Mouse (Mus musculus) large intestine, adult 2 months (tissue): ENCODE measurements around the gene Cpox. TPM values are rescaled to one million over a fixed set of nuclear protein-coding genes. Genes with fewer than 3 reads are reported as not detected.

ENCODE experiments used
- DNase-seq: peaks from one replicate; pipeline ENCODE4 v3.0.0-alpha.2; 2012; ENCODE audit warnings: low read depth, low spot score
- WGBS: fragments of 180-500 bp; shearing (Covaris S2); methylation state at CpG from one replicate; pipeline ENCODE4 v1.1.7; 2018; 5-methylcytosine and 5-hydroxymethylcytosine counted together
- polyA plus RNA-seq: library from polyadenylated mRNA; depleted of rRNA; stranded (reverse); fragments of >200 nt; gene quantifications from 2 replicates; pipeline ENCODE4 v1.2.3, GENCODE M21; 2012

The Cpox gene
- polyA plus RNA-seq, 1 experiment = 11.6 TPM

DNA sequence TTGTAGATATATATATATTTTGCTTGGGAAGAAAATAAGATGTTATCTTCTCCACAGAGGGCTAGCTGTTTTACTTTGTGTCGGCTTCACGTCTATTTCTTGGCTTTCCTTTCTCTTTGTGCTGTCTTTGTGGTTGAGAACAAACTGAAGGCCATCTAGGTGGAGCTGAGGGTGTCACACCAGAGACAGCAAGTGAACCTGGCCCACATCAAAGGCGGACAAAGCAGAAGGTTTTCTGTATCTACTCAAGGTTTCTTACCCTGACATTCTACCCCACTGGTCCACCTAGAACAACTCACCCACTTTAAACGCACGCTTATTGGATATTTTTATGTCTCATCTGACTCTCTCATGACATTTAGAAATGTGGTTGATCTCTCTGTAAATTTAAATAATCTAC lies 24.0 kb downstream of the Cpox start:
- DNase-seq = no peak
- 87% methylated on average over 5 of the region's 5 CpGs for WGBS

DNA sequence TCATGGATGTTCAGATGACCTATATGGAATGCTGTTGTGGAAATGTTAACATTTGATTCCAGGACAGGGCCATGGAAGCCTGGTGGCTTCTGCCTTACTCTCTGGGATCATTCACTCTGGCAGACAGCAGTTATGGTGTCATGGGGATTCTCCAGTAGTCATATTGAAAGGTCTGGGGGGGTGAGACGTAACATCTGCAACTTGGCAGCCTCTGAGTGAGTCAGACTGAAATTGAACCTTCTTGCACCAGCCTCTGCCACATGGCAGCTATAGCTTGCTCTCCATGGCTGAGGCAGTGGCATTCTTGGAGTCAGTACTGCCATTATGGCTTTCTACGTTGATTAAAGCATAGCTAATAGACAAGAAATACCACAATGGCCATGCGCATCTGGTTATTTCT lies 26.7 kb downstream of the Cpox start:
- WGBS = 88% methylated on average over 3 of the region's 3 CpGs
- DNase-seq = no peak

DNA sequence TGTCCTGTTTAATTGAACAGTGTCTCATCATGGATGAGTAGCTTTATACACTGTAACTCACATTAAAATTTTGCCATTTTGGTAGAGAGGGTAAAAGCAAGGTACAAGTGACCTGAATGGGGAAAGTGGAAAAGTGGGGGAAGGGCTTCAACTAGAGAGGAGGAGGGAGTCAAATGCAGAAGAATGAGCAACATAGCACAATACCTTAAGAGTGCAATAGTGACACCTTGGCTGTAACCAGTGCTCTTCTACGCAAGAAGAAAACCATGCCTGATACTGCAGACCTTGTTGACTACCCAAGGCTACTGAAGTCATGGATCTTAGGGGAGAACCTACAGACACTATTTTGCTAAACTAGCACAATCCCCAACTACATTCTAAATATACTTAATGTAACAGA lies 27.2 kb downstream of the Cpox start:
- no peak for DNase-seq
- 100% methylated on average over 1 of the region's 1 CpGs for WGBS

DNA sequence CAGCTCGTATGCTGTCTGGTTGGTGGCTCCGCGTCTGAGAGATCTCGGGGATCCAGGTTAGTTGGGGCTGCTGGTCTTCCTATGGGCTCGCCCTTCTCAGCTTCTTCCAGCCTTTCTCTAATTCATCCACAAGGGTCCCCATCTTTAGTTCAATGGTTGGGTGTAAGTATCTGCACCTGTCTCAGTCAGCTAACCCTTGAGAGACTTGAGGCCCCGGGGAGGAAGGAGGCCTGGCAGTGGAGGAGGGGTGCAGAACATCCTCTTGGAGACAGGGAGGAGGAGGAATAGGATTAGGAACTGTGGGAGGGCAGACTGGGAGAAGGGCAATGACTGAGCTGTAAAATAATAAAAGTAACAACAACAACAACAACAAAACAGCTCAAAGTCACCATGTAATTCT lies 30.1 kb downstream of the Cpox start:
- 77% methylated on average over 6 of the region's 6 CpGs for WGBS
- DNase-seq = no peak

GRCm38 (mm10) chr16:58700816-58701424 lies 30.8 kb downstream of the Cpox start:
- 84% methylated on average over 12 of the region's 12 CpGs for WGBS
- no peak for DNase-seq

DNA sequence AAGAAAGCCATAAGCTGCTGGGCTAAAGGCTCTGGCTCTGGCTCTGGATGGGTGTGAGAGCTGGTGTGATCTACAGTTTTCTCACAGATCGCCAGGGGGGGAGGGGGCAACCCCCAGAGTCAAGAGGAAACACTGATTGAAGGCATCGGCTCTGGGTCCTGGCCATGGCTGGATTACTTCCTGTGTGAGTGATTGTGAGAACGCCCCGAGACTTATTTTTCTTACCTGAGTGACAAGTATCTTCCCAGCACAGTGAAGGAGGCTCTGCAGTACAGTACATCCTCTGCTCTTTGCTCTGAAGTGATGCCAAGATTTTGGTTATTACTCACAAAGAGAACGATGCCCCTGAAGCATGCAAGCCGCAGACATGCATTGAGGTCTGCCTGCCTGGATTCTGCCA lies 31.7 kb downstream of the Cpox start:
- 54% methylated on average over 6 of the region's 6 CpGs for WGBS
- no peak for DNase-seq

DNA sequence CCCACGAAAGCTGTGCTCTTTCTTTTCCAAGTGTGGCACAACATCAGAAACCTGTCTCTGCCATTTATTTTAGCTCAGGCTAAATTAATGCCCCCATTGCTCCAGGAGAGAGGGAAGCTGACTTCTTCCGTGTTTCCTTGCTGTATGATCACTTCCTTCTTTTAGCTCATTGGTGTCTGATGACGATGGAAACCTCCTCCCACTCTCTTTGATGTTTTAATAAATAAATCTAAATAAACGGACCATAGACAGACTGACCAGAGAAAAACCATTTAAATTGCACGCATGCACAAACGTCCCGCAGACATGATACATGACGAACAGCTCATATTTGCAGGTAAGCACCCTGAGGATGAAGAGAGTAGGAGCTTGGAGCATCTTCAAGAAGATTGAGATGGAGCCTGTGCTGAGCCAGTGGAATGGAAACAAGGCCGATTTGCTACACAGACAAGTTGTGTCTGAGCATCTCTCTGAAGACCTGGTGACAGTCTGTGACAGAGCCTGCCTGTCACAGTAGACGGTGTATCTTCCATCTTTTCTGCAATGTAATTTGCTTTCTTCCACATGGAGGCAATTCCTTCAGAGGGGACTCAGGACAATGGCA lies 32.3 kb downstream of the Cpox start:
- WGBS = 80% methylated on average over 10 of the region's 10 CpGs
- no peak for DNase-seq

DNA sequence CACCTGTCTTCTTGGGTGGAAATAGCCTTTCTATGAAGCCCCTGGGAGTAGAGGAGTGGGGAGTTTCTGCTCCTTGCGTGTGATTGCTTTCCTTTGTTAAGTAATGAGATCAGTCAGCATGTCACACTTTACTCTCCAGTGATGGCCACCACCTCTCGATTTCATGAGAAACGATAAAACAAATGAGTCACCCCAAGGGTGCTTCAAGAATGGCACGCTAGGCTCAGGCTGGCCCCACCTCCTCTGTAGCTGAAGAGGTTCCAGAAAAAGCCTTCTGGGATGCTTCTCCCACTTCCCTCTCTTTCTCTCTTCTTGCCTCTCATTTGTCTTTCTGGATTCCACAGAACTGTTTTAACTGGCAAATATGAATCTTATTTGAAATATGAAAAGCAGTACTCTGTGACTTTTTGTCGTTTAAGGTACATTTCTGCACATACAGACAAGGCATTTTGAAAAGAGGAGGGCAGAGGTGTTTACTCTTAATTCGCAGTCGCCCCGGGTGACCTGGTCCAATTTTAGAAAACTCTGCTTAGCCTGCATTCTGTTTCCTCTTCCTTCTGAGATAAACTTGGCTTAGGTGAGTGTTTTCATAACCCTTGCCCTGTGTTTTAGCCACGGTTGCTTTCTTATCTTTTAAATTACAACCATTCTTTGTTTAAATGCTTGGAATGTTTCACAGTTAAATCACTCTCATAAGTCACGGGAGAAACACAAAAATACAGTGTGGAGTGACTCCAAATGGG lies 33.5 kb downstream of the Cpox start:
- 5% methylated on average over 10 of the region's 10 CpGs for WGBS
- no peak for DNase-seq

GRCm38 (mm10) chr16:58704999-58705398 lies 34.9 kb downstream of the Cpox start:
- DNase-seq = no peak

DNA sequence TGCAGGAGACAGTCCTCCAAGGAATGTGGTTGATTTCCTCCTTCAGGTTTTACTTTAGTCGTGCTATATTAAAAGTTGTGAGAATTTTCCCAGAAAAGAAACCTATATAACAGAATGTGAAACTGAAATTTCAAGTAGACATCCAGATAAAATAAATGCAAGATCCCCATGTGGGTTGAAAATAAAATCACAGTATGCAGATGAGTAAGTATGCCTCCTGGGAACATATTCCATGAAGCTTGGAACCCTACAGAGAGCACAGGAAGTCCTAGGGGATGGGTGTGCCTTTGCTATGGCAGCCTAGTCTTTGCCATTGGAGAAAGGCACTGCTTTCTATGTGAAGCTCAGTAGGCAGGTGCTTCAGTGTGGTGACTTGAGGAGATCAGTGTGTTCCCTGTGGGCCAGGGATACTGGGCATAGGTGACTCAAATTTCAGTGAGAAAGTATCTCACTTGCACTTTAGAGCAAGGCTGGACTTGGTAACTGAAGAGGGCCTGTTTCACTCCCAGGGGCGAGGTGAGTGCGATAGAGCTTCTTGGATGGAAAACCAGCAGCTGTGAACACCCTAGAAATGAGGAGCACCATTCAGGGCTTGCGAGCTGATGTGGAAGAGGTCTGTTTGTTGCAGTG lies 37.3 kb downstream of the Cpox start:
- no peak for DNase-seq
- WGBS = 88% methylated on average over 4 of the region's 4 CpGs

DNA sequence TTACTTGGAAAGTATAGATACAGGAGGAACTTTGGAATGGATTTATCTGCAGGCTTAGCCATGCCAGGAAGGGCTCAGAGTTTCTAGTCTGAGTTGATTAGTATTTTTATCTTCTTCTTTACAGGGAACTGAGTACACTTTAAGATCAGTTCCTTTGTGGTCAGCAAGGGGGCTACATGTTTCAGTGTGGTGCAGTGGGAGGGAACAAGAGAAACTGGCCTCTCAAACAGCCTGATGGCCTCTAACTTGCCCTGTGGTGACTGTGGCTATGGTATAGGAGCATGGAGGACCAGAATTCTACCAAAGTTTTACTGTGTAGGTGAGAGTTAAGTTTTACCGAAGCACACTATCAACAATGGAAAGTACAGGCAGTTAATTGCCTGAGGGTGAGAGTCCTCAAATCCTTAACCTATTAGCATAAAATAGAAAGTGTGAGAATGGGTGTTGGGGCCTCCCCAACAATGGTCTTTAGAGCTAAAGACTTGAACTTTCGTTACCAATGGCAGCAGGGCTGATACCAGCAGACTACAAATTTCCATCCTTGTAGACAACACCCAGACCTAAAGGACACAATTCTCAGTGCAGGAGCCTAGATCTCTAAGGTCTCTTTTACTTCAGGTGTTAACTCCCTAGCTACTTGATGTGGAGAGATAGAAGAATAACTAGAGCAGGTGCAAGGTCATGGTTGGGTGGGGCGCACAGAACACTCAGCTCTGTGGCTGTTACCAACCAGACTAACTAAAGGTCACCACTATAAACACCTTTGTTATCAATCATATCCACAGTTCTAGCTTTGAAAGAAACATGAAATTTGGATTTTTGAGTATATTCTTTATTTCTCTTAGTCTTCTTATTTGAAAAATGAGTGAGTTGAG lies 38.7 kb downstream of the Cpox start:
- no peak for DNase-seq
- 60% methylated on average over 3 of the region's 3 CpGs for WGBS

DNA sequence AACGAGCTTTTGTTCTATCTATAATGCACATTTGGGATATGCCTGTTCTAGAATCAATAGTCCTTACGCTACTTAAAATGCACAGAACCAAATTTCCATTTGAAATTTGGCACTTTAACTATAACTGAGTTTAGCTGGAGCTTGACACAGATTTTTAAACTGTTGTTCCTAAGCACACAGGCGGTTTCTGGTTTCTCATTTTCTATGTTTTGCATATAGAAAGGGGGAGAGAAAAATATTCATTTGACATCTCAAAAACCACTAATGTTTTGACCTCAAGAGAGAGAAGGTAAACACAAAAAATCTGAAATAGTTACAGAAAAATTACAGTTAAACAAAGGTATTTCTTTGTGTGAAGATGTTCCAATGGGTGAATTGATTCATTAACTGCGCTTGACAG lies 39.4 kb downstream of the Cpox start:
- WGBS = 81% methylated on average over 4 of the region's 4 CpGs

GRCm38 (mm10) chr16:58712221-58712620 lies 42.1 kb downstream of the Cpox start:
- 36% methylated on average over 8 of the region's 8 CpGs for WGBS
- DNase-seq = no peak

More for the DNA sequence above, 39.4 kb downstream of the Cpox start:
- no peak for DNase-seq

DNA sequence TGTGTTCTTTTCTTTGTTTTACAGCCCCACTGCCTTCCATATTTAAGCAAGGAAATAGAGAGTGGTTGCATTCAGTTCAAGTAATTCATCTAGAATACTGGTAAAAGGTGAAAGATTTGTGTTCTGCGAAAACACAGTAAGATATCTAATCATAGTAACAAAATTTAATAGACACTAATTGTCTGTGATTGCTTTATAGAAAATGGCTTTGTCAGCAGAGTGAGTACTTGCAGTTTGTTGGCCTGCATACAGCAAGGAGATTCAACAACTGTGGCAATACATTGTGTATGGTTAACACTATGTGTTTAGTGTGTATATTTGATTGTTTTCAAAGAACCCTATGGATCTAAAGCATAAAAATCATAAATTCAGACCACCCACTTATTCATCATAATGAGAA lies 43.0 kb downstream of the Cpox start:
- DNase-seq = no peak
- WGBS = 80% methylated on average over 1 of the region's 1 CpGs

DNA sequence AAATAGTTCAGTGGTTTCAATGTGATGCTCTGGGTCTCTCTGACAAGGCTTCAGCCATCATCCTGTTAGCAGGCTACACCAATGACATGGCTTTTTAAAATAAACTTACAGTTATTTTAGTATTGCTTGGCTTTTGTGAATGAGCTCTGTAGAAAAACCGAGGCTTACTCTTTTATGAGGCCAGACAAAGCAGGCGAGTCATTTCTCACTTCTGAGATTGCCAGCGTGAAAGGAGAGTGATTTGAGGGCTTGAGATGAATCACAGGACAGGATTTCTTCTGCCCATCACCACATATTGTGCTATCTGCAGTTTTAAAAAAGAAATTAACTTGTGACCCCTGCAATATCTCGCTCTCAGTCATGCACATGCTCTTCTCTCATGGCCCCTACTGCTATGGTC lies 44.9 kb downstream of the Cpox start:
- no peak for DNase-seq
- WGBS = 45% methylated on average over 4 of the region's 4 CpGs

DNA sequence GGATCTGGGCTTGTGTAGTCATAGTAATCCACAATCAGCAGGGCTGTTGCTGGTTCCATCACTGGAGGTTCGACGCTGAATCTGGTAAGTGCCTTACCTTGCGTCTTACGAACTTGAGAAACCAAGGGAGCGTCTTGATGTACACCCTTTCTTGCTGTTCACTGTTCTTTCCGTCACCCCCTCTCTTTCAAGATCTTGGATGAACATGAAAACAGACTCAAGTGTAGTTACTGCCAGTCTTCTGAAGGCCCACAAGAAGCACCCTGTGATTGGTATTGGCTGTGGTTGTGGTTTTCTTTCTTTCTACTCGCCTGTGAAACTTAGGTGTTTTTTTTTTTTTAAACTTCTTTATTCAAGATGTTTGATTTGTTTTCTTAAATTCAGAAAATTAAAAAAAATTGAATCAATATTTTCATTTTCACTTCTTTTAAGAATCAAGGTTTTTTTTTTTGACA lies 48.6 kb downstream of the Cpox start, which contains the start of gene Gpr15:
Gene Gpr15, minus strand, starts transcription at position 405 of the 455 bp plus-strand sequence.
- no peak for DNase-seq
- whole genome bisulfite sequencing = 89% methylated on average over 7 of the region's 7 CpGs

- 56% methylated on average over 2 of the region's 2 CpGs for WGBS
- DNase-seq = no peak
Observed at GRCm38 (mm10) chr16:58722292-58722691, 52.2 kb downstream of the Cpox start.

DNA sequence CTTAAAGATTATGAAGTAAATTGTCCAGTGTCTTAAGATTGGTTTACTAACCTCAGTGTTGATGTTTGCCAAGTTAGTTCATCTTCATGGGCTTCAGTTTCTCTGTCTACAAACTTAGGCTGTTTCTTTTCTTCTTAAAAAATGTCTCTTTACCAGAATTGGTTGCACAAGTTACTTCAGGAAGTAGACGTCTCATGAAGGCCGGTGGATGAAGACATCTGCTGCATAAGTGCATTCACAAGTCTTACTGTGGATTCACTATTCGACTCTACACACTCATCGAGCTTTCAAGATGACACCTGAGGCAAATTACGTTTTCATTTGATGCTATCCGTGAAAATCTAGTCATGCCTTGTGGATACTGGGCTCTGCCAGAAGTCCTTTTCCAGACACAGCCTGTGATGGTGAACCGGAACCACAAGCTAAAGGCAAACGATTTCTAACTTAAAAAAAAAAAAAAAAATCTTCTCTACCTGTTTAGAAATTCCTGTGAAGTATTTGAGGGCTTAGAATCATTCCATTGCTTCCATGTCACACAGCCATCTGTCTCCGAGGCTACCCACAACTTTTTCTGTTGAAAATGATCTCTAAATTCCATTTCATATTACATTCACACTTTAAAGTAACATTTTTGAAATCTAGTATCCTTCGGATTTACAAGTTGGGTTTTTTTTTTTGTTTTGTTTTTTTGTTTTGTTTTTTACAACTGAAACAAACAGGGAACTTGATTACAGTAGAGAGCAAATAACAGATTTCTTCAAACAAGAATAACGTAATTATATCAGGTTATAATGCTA lies 56.8 kb downstream of the Cpox start:
- 76% methylated on average over 11 of the region's 11 CpGs for WGBS
- DNase-seq = no peak
